Mouse (Mus musculus): ENCODE data around the gene Stat1. TPM values are rescaled to one million over a fixed set of nuclear protein-coding genes. Genes with fewer than 3 reads are reported as not detected.

Stat1 gene
- polyA plus RNA-seq, 1 experiment from 2014 or later: 25.1 TPM

GRCm38 (mm10) chr1:52113067-52113665, 6.1 kb upstream of the Stat1 start:
- H3K36me3 ChIP-seq: no peaks in the 10 kb centered on the region

GRCm38 (mm10) chr1:52113666-52114069, 5.6 kb upstream of the Stat1 start:
- H3K36me3 ChIP-seq: no peaks in the 10 kb centered on the region
- peak overlapping the region; percentile 69 for H3K27ac ChIP-seq

More at GRCm38 (mm10) chr1:52113067-52113665, 6.1 kb upstream of the Stat1 start:
- Histone ChIP-seq H3K9me3 (no peaks in the 10 kb centered on the region), H3K9ac (no peak overlapping the region), H3K4me3 (replicated peaks) (peak overlapping the region; percentile 36), H3K27me3 (replicated peaks) (no peaks in the 10 kb centered on the region), H3K27ac (peak overlapping the region; percentile 69), H3K4me1 (no peaks in the 10 kb centered on the region), H3K4me2 (peak overlapping the region; percentile 53)
- WGBS: 13% methylated on average over 7 of the region's 7 CpGs
- peak; percentile 23; the same call in 1 of the 2 replicates for ATAC-seq (ENCODE audit: insufficient read depth, low FRiP score, low read depth)

GRCm38 (mm10) chr1:52116441-52116840, 2.8 kb upstream of the Stat1 start:
- Histone ChIP-seq H3K4me1 (peaks cover 5% of the 10 kb centered on the region; the same call in 1 of the 2 replicates), H3K4me2 (no peak overlapping the region), H3K9ac (no peak overlapping the region), H3K27me3 (replicated peaks) (no peaks in the 10 kb centered on the region), H3K9me3 (no peaks in the 10 kb centered on the region), H3K27ac (no peak overlapping the region), H3K36me3 (no peaks in the 10 kb centered on the region), H3K4me3 (replicated peaks) (no peak overlapping the region)
- 65% methylated on average over 3 of the region's 3 CpGs for WGBS
- ATAC-seq (ENCODE audit: insufficient read depth, low FRiP score, low read depth): no peak

More at GRCm38 (mm10) chr1:52113666-52114069, 5.6 kb upstream of the Stat1 start:
- ATAC-seq (ENCODE audit: insufficient read depth, low FRiP score, low read depth): peak; percentile 96
- Histone ChIP-seq H3K27me3 (replicated peaks) (no peaks in the 10 kb centered on the region), H3K4me2 (peak overlapping the region; percentile 53), H3K4me1 (no peaks in the 10 kb centered on the region), H3K9me3 (no peaks in the 10 kb centered on the region), H3K9ac (no peak overlapping the region), H3K4me3 (replicated peaks) (peak overlapping the region; percentile 36)
- under 1% methylated on average over 32 of the region's 32 CpGs for WGBS

- no peak overlapping the region for H3K27ac ChIP-seq
- peaks cover 5% of the 10 kb centered on the region; the same call in 1 of the 2 replicates for H3K4me1 ChIP-seq
- 83% methylated on average over 1 of the region's 1 CpGs for WGBS
- no peak overlapping the region for H3K4me3 ChIP-seq (replicated peaks)
- H3K27me3 ChIP-seq (replicated peaks): no peaks in the 10 kb centered on the region
- ATAC-seq (ENCODE audit: insufficient read depth, low FRiP score, low read depth): no peak
- no peaks in the 10 kb centered on the region for H3K36me3 ChIP-seq
- no peaks in the 10 kb centered on the region for H3K9me3 ChIP-seq
- H3K9ac ChIP-seq: no peak overlapping the region
- no peak overlapping the region for H3K4me2 ChIP-seq
Measured at GRCm38 (mm10) chr1:52117777-52118176, 1.5 kb upstream of the Stat1 start.

GRCm38 (mm10) chr1:52119691-52120090, 451 bp downstream of the Stat1 start:
- Histone ChIP-seq H3K36me3 (no peaks in the 10 kb centered on the region), H3K4me2 (peak overlapping the region; percentile 57), H3K9ac (peak overlapping the region; percentile 54), H3K27me3 (replicated peaks) (no peaks in the 10 kb centered on the region), H3K4me1 (peaks cover 5% of the 10 kb centered on the region; the same call in 1 of the 2 replicates), H3K4me3 (replicated peaks) (peak overlapping the region; percentile 91), H3K27ac (peak overlapping the region; percentile 50; the same call in 1 of the 2 replicates), H3K9me3 (no peaks in the 10 kb centered on the region)
- WGBS: 1% methylated on average over 20 of the region's 20 CpGs
- 0 out of 2 replicates have a peak, but pooled peaks have one; percentile 23 for ATAC-seq (ENCODE audit: insufficient read depth, low FRiP score, low read depth)

- no peak overlapping the region for H3K27ac ChIP-seq
- H3K27me3 ChIP-seq (replicated peaks): no peaks in the 10 kb centered on the region
- H3K4me2 ChIP-seq: peak overlapping the region; percentile 57
- no peak overlapping the region for H3K9ac ChIP-seq
- peak overlapping the region; percentile 91 for H3K4me3 ChIP-seq (replicated peaks)
- WGBS: 30% methylated on average over 10 of the region's 10 CpGs
- H3K36me3 ChIP-seq: no peaks in the 10 kb centered on the region
- peaks cover 5% of the 10 kb centered on the region; the same call in 1 of the 2 replicates for H3K4me1 ChIP-seq
- no peak for ATAC-seq (ENCODE audit: insufficient read depth, low FRiP score, low read depth)
- H3K9me3 ChIP-seq: no peaks in the 10 kb centered on the region
Measured at GRCm38 (mm10) chr1:52120191-52120590, 951 bp downstream of the Stat1 start.

GRCm38 (mm10) chr1:52121052-52121451, 1.8 kb downstream of the Stat1 start:
- H3K9ac ChIP-seq: no peak overlapping the region
- no peaks in the 10 kb centered on the region for H3K9me3 ChIP-seq
- H3K27me3 ChIP-seq (replicated peaks): no peaks in the 10 kb centered on the region
- no peak for ATAC-seq (ENCODE audit: insufficient read depth, low FRiP score, low read depth)
- H3K27ac ChIP-seq: no peak overlapping the region
- no peak overlapping the region for H3K4me2 ChIP-seq
- 91% methylated on average over 3 of the region's 3 CpGs for WGBS
- H3K4me3 ChIP-seq (replicated peaks): no peak overlapping the region
- no peaks in the 10 kb centered on the region for H3K36me3 ChIP-seq
- peaks cover 5% of the 10 kb centered on the region; the same call in 1 of the 2 replicates for H3K4me1 ChIP-seq

GRCm38 (mm10) chr1:52124818-52125217, 5.6 kb downstream of the Stat1 start:
- peaks cover 3% of the 10 kb centered on the region; the same call in 1 of the 2 replicates for H3K36me3 ChIP-seq
- no peak for ATAC-seq (ENCODE audit: insufficient read depth, low FRiP score, low read depth)
- no peak overlapping the region for H3K27ac ChIP-seq
- no peaks in the 10 kb centered on the region for H3K9me3 ChIP-seq
- no peaks in the 10 kb centered on the region for H3K27me3 ChIP-seq (replicated peaks)
- 59% methylated on average over 3 of the region's 3 CpGs for whole genome bisulfite sequencing
- H3K9ac ChIP-seq: no peak overlapping the region
- no peak overlapping the region for H3K4me2 ChIP-seq
- H3K4me3 ChIP-seq (replicated peaks): no peak overlapping the region
- peaks cover 5% of the 10 kb centered on the region; the same call in 1 of the 2 replicates for H3K4me1 ChIP-seq

- H3K4me3 ChIP-seq (replicated peaks): no peak overlapping the region
- H3K36me3 ChIP-seq: peaks cover 6% of the 10 kb centered on the region; the same call in 1 of the 2 replicates
- H3K4me2 ChIP-seq: no peak overlapping the region
- H3K4me1 ChIP-seq: no peaks in the 10 kb centered on the region
- no peak overlapping the region for H3K27ac ChIP-seq
- ATAC-seq (ENCODE audit: insufficient read depth, low FRiP score, low read depth): no peak
- H3K9ac ChIP-seq: no peak overlapping the region
- H3K27me3 ChIP-seq (replicated peaks): no peaks in the 10 kb centered on the region
- H3K9me3 ChIP-seq: no peaks in the 10 kb centered on the region
- WGBS: 94% methylated on average over 6 of the region's 6 CpGs
Measured at GRCm38 (mm10) chr1:52127350-52127749, 8.1 kb downstream of the Stat1 start.

GRCm38 (mm10) chr1:52129794-52130193, 10.6 kb downstream of the Stat1 start:
- Histone ChIP-seq H3K27me3 (replicated peaks) (no peaks in the 10 kb centered on the region), H3K4me1 (no peaks in the 10 kb centered on the region), H3K9me3 (no peaks in the 10 kb centered on the region), H3K27ac (no peak overlapping the region), H3K36me3 (peaks cover 6% of the 10 kb centered on the region; the same call in 1 of the 2 replicates), H3K4me3 (replicated peaks) (no peak overlapping the region), H3K4me2 (no peak overlapping the region), H3K9ac (no peak overlapping the region)
- ATAC-seq (ENCODE audit: insufficient read depth, low FRiP score, low read depth): no peak
- WGBS: 58% methylated on average over 6 of the region's 6 CpGs

- Histone ChIP-seq H3K4me1 (no peaks in the 10 kb centered on the region), H3K9ac (no peak overlapping the region), H3K9me3 (no peaks in the 10 kb centered on the region), H3K4me3 (replicated peaks) (no peak overlapping the region), H3K27me3 (replicated peaks) (no peaks in the 10 kb centered on the region), H3K4me2 (no peak overlapping the region), H3K36me3 (peaks cover 6% of the 10 kb centered on the region; the same call in 1 of the 2 replicates), H3K27ac (no peak overlapping the region)
- WGBS: 79% methylated on average over 11 of the region's 11 CpGs
- no peak for ATAC-seq (ENCODE audit: insufficient read depth, low FRiP score, low read depth)
Measured at GRCm38 (mm10) chr1:52131787-52132377, 12.6 kb downstream of the Stat1 start.

- Histone ChIP-seq H3K9me3 (no peaks in the 10 kb centered on the region), H3K4me2 (no peak overlapping the region), H3K36me3 (0 out of 2 replicates have a peak, but pooled peaks cover 6% of the 10 kb centered on the region), H3K9ac (no peak overlapping the region), H3K4me3 (replicated peaks) (no peak overlapping the region), H3K27me3 (replicated peaks) (no peaks in the 10 kb centered on the region), H3K4me1 (no peaks in the 10 kb centered on the region), H3K27ac (no peak overlapping the region)
- ATAC-seq (ENCODE audit: insufficient read depth, low FRiP score, low read depth): no peak
- WGBS: 90% methylated on average over 8 of the region's 8 CpGs
Measured at GRCm38 (mm10) chr1:52133254-52133653, 14.0 kb downstream of the Stat1 start.
